Mouse (Mus musculus) central nervous system, embryonic 14 days (tissue): Measurements from ENCODE around the gene Sftpd. TPM values are rescaled to one million over a fixed set of nuclear protein-coding genes. Genes with fewer than 3 reads are reported as not detected.

Source experiments
- polyA plus RNA-seq: library from polyadenylated mRNA; depleted of rRNA; stranded (reverse); fragments of >200 nt; gene quantifications from 2 replicates; pipeline ENCODE4 v1.2.3, GENCODE M21; 2012; rRNA removed

Sftpd gene
- not detected in 2 replicates for polyA plus RNA-seq

GRCm38 (mm10) chr14:41185059-41185821 is at the start of gene Sftpd:
Gene Sftpd, minus strand, starts transcription at chr14:41185149.

GRCm38 (mm10) chr14:41151220-41151898 is 33.6 kb downstream of the Sftpd start, which contains the start of gene Mbl1:
Gene Mbl1, plus strand, starts transcription at chr14:41151458.

GRCm38 (mm10) chr14:41131540-41131939 is 53.4 kb downstream of the Sftpd start, which contains the start of gene Sftpa1:
Gene Sftpa1, plus strand, starts transcription at chr14:41131782.

Other genes with a start within 250 kb of the Sftpd start
- gene Tspan14, start 218.3 kb downstream of the Sftpd start, polyA plus RNA-seq: 76.8 and 80.3 TPM in 2 replicates
- 34.0 and 36.0 TPM in 2 replicates for gene Fam213a, start 171.4 kb downstream of the Sftpd start, polyA plus RNA-seq
- gene Dydc2, start 115.9 kb downstream of the Sftpd start, polyA plus RNA-seq: 0.33 and 0.34 TPM in 2 replicates
- gene Dydc1, start 112.2 kb downstream of the Sftpd start, polyA plus RNA-seq: 0.05 and 0.08 TPM in 2 replicates
- gene Mat1a, start 80.1 kb downstream of the Sftpd start, polyA plus RNA-seq: 0.02 TPM in 1 of 2 replicates, not detected in the other
- gene Sftpa1, start 53.4 kb downstream of the Sftpd start, polyA plus RNA-seq: not detected in 2 replicates
- gene Mbl1, start 33.7 kb downstream of the Sftpd start, polyA plus RNA-seq: not detected in 2 replicates
- gene Gm2832, start 93.7 kb upstream of the Sftpd start, polyA plus RNA-seq: 0.18 and 0.26 TPM in 2 replicates
- not detected in 2 replicates for gene Gm5798, start 163.5 kb upstream of the Sftpd start, polyA plus RNA-seq
- gene Gm7945, start 201.2 kb upstream of the Sftpd start, polyA plus RNA-seq: not detected in 2 replicates
- gene Gm6482, start 223.1 kb upstream of the Sftpd start, polyA plus RNA-seq: not detected in 2 replicates